9 mouse cellular contexts compared by ENCODE assay signal in the genomic region with DNA sequence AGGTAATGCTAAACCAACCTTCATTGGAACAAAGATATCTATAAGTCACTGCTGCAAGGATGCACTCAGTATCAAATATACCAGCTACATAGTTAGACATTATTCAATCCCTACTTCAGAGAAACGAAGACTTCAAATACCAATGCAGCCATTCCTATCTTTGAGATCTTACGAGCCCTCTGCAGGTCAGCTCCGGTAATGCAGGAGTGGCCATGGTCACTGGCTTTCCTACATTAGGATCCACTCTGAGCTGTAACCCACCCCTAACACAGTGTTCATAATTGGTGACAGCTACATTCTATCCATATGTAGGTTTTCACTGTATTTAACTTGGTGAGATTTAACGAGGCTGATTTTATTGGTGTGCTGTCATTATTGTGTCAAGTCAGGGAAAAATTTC.
DNase-seq lines count a peak whose midpoint lies in the region; ATAC-seq and TF ChIP-seq lines count a peak whose summit lies in the region.
"Had no signal": no experiment of that assay in that cellular context is flagged by ENCODE, and none has a peak within 500 bp of the region (broad histone marks: within the 10 kb centered on the region; RNA-seq: fewer than 3 reads in every experiment).

No protein-coding gene starts in this region.

- TF ChIP-seq EP300 in CH12.LX (IDR thresholded peaks at IDR 0.05; ENCODE audit: low read length), result no peak
- no peak for TF ChIP-seq EP300 in lung, postnatal 0 days (IDR thresholded peaks at IDR 0.05)

- ATAC-seq in lung, postnatal 0 days, result 0 out of 2 replicates have a peak, but pooled peaks have one; percentile 35

- peaks cover 36 to 73% of the 10 kb centered on the region in 2 experiments for H3K36me3 ChIP-seq in CH12.LX (replicated peaks in 1 of 2; ENCODE audit: control insufficient read depth in 1 of 2, insufficient read depth in 1 of 2, low read length in 1 of 2)
- no peaks in the 10 kb centered on the region for H3K36me3 ChIP-seq in forebrain, embryonic 10.5 days (replicated peaks)
- H3K36me3 ChIP-seq in lung, postnatal 0 days (ENCODE audit: insufficient read depth, low read length), result no peaks in the 10 kb centered on the region

- H3K9me3 ChIP-seq in CH12.LX (replicated peaks; ENCODE audit: low read length), result no peaks in the 10 kb centered on the region
- H3K9me3 ChIP-seq in forebrain, embryonic 10.5 days, result no peaks in the 10 kb centered on the region
- no peaks in the 10 kb centered on the region for H3K9me3 ChIP-seq in lung, postnatal 0 days (ENCODE audit: low read length)

- peaks cover 11 to 67% of the 10 kb centered on the region in 2 experiments; a peak in 3 of 4 replicates for H3K4me1 ChIP-seq in CH12.LX (ENCODE audit: control insufficient read depth in 1 of 2, insufficient read depth in 2 of 2)
- H3K4me1 ChIP-seq in forebrain, embryonic 10.5 days, result no peaks in the 10 kb centered on the region
- H3K4me1 ChIP-seq in lung, postnatal 0 days (ENCODE audit: insufficient read depth, low read depth, low read length), result no peaks in the 10 kb centered on the region

- H3K79me2 ChIP-seq in CH12.LX (replicated peaks; ENCODE audit: control insufficient read depth, extremely low read depth, insufficient read depth, poor library complexity, severe bottlenecking), result peaks cover 58% of the 10 kb centered on the region

- TF ChIP-seq RAD21 in CH12.LX (IDR thresholded peaks at IDR 0.05; ENCODE audit: low read depth, low read length), result peak; percentile 62

- no peak overlapping the region for H3K4me3 ChIP-seq in CH12.LX (replicated peaks in 1 of 3; ENCODE audit: low read depth in 2 of 3, low read length in 2 of 3, poor library complexity in 1 of 3)
- H3K4me3 ChIP-seq in forebrain, embryonic 10.5 days, result no peak overlapping the region
- no peak overlapping the region for H3K4me3 ChIP-seq in lung, postnatal 0 days (ENCODE audit: low read depth, low read length)
- H3K4me3 ChIP-seq: erythroblast, embryonic 14.5 days had no signal

- intact Hi-C loops in heart, postnatal 36 days (cut with DNase I), result loop anchor here (5.0 kb wide), 2 partner anchors 74 to 99 kb away; no protein-coding TSS in a partner anchor

- dilution Hi-C loops in CH12.LX (cut with MboI; ENCODE audit: extremely low pct_ligation_motif_present, extremely low pct_unique_long_range_greater_than_20kb, low sequenced_read_pairs), result no loop called here

- H3K4me2 ChIP-seq in CH12.LX (ENCODE audit: insufficient read depth, low read depth, poor library complexity, severe bottlenecking), result no peak overlapping the region
- no peak overlapping the region for H3K4me2 ChIP-seq in lung, postnatal 0 days (replicated peaks; ENCODE audit: low read depth, low read length)

- in situ Hi-C loops in CH12.LX (cut with MboI; ENCODE audit: low pct_ligation_motif_present, low pct_unique_long_range_greater_than_20kb, low sequenced_read_pairs), result no loop called here

- DNase-seq in CH12.LX (ENCODE audit: extremely low read depth), result peak; percentile 70
- peak; percentile 77 for DNase-seq in brain, embryonic 14.5 days (ENCODE audit: low read depth)
- peak; percentile 58 for DNase-seq in forebrain, embryonic 10.5 days (ENCODE audit: extremely low spot score, low spot score)
- DNase-seq in heart, postnatal 36 days, result peak; percentile 80 to 90
- peak; percentile 37 for DNase-seq in large intestine, adult 2 months (ENCODE audit: low read depth, low spot score)
- peak; percentile 78 for DNase-seq in lung, postnatal 0 days (ENCODE audit: low spot score)
- peak; percentile 84 for DNase-seq in retina, embryonic 14.5 days (ENCODE audit: low spot score)
- DNase-seq in urinary bladder, adult 2 months (ENCODE audit: low spot score), result peak; percentile 50

- H3K27me3 ChIP-seq in CH12.LX (replicated peaks), result no peaks in the 10 kb centered on the region
- H3K27me3 ChIP-seq in forebrain, embryonic 10.5 days (ENCODE audit: poor library complexity, severe bottlenecking), result no peaks in the 10 kb centered on the region
- no peaks in the 10 kb centered on the region for H3K27me3 ChIP-seq in lung, postnatal 0 days (replicated peaks; ENCODE audit: insufficient read depth, low read length)

- H3K27ac ChIP-seq in CH12.LX (ENCODE audit: insufficient read depth, low read depth), result no peak overlapping the region
- H3K27ac ChIP-seq in forebrain, embryonic 10.5 days, result no peak overlapping the region
- no peak overlapping the region for H3K27ac ChIP-seq in lung, postnatal 0 days (ENCODE audit: low read length)

- peak; percentile 72 to 92 for TF ChIP-seq CTCF in CH12.LX (conservative IDR thresholded peaks at IDR 0.05 in 1 of 2, IDR thresholded peaks at IDR 0.05 in 1 of 2; ENCODE audit: low read depth in 2 of 2, low read length in 2 of 2)
- TF ChIP-seq CTCF in brain, embryonic 14.5 days (IDR thresholded peaks at IDR 0.05; ENCODE audit: borderline replicate concordance, extremely low read depth, insufficient read depth, insufficient read length), result peak; percentile 80; the same call in 1 of the 2 replicates
- TF ChIP-seq CTCF in lung, postnatal 0 days (IDR thresholded peaks at IDR 0.05), result peak; percentile 91

- TF ChIP-seq POLR2A in CH12.LX (IDR thresholded peaks at IDR 0.05; ENCODE audit: low read depth, low read length), result no peak
- no peak for TF ChIP-seq POLR2A in brain, embryonic 14.5 days (IDR thresholded peaks at IDR 0.05; ENCODE audit: borderline replicate concordance, extremely low read depth, insufficient read depth, insufficient read length, poor library complexity, severe bottlenecking)

- WGBS in forebrain, embryonic 10.5 days, result 37% methylated on average over 4 of the region's 4 CpGs
- WGBS in large intestine, adult 2 months, result 11% methylated on average over 4 of the region's 4 CpGs
- 18% methylated on average over 4 of the region's 4 CpGs for WGBS in lung, postnatal 0 days

- H3K9ac ChIP-seq in CH12.LX (ENCODE audit: insufficient read depth, low read depth), result no peak overlapping the region
- H3K9ac ChIP-seq in lung, postnatal 0 days (replicated peaks; ENCODE audit: low read depth), result no peak overlapping the region

TF ChIP-seq in CH12.LX, 34 proteins besides CTCF, POLR2A, EP300 and RAD21:
- peak; percentile 71 for TF ChIP-seq SMC3 (IDR thresholded peaks at IDR 0.05; ENCODE audit: low read depth, low read length)
- no peak for TF ChIP-seq JUN (IDR thresholded peaks at IDR 0.05; ENCODE audit: insufficient read depth, low read depth, low read length)
- TF ChIP-seq NELFE (IDR thresholded peaks at IDR 0.05; ENCODE audit: low read depth, low read length), result 0 out of 2 replicates have a peak, but pooled peaks have one; percentile 7
